Mouse (Mus musculus) liver, embryonic 16.5 days (tissue): ENCODE data around the gene Ntng1. TPM values are rescaled to one million over a fixed set of nuclear protein-coding genes. Genes with fewer than 3 reads are reported as not detected.

Source experiments
- ATAC-seq: fragments of 200-750 bp; cut with Nextera tagmentation; 2 replicates; pipeline ENCODE4 v1.8.0; 2017; ENCODE audit warnings: low read depth, mild to moderate bottlenecking, moderate number of reproducible peaks, moderate library complexity
- H3K27ac ChIP-seq: fragments of 300-500 bp; sonication (generic); 2 replicates; pipeline ENCODE4 v1.5.1; 2014; ENCODE audit warnings: mild to moderate bottlenecking, low read length
- H3K27me3 ChIP-seq: fragments of 300-500 bp; sonication (generic); 2 replicates; pipeline ENCODE4 v1.6.1; 2014; ENCODE audit warnings: low read depth, low read length, mixed read lengths; ENCODE audit not compliant: control insufficient read depth, insufficient read depth
- H3K36me3 ChIP-seq: fragments of 300-500 bp; sonication (generic); 2 replicates; pipeline ENCODE4 v1.6.1; 2014; ENCODE audit warnings: mild to moderate bottlenecking; ENCODE audit not compliant: control insufficient read depth, insufficient read depth
- H3K4me1 ChIP-seq: fragments of 300-500 bp; sonication (generic); 2 replicates; pipeline ENCODE4 v1.6.1; 2014; ENCODE audit warnings: low read depth, low read length, mixed read lengths; ENCODE audit not compliant: control insufficient read depth
- H3K4me2 ChIP-seq: fragments of 300-500 bp; sonication (generic); 2 replicates; pipeline ENCODE4 v1.6.1; 2014; ENCODE audit warnings: low read depth, low read length, mixed read lengths
- H3K4me3 ChIP-seq: fragments of 300-500 bp; sonication (generic); 2 replicates; pipeline ENCODE4 v1.5.1; 2014; ENCODE audit warnings: low read depth, mild to moderate bottlenecking, low read length
- H3K9ac ChIP-seq: fragments of 300-500 bp; sonication (generic); 2 replicates; pipeline ENCODE4 v1.6.1; 2014; ENCODE audit warnings: low read depth, low read length
- H3K9me3 ChIP-seq: fragments of 300-500 bp; sonication (generic); replicated peaks from 2 replicates; pipeline ENCODE4 v1.6.1; 2016; ENCODE audit warnings: low read length; ENCODE audit not compliant: control insufficient read depth
- WGBS: fragments of 180-500 bp; shearing (Covaris S2); extraction: QIAGEN DNeasy Blood & Tissue Kit; methylation state at CpG from one replicate; pipeline ENCODE4 v1.1.7; 2014; ENCODE audit not compliant: insufficient replicate concordance; 5-methylcytosine and 5-hydroxymethylcytosine counted together
- polyA plus RNA-seq: library from polyadenylated mRNA; unstranded; fragments of >200 nt; fragmentation: Nextera tagmentation; extraction: Ambion mirVana; gene quantifications from 2 replicates; pipeline ENCODE4 v1.2.1, GENCODE M21; 2015

Ntng1 gene
- polyA plus RNA-seq, 1 experiment from 2014 or later: 0.04 TPM

GRCm38 (mm10) chr3:110132289-110132688 lies 11.5 kb downstream of the Ntng1 start:
- Histone ChIP-seq H3K27me3 (no peaks in the 10 kb centered on the region), H3K9me3 (no peaks in the 10 kb centered on the region), H3K4me1 (no peaks in the 10 kb centered on the region), H3K36me3 (no peaks in the 10 kb centered on the region), H3K27ac (no peak overlapping the region), H3K9ac (no peak overlapping the region), H3K4me2 (no peak overlapping the region), H3K4me3 (no peak overlapping the region)
- WGBS: 75% methylated on average over 8 of the region's 8 CpGs
- no peak for ATAC-seq

GRCm38 (mm10) chr3:110131043-110131891 lies 12.5 kb downstream of the Ntng1 start:
- no peaks in the 10 kb centered on the region for H3K27me3 ChIP-seq
- WGBS: 57% methylated on average over 18 of the region's 18 CpGs
- ATAC-seq: no peak
- H3K9me3 ChIP-seq: no peaks in the 10 kb centered on the region
- H3K36me3 ChIP-seq: no peaks in the 10 kb centered on the region
- H3K9ac ChIP-seq: no peak overlapping the region
- no peak overlapping the region for H3K27ac ChIP-seq
- H3K4me2 ChIP-seq: no peak overlapping the region
- no peak overlapping the region for H3K4me3 ChIP-seq
- H3K4me1 ChIP-seq: no peaks in the 10 kb centered on the region

- Histone ChIP-seq H3K27ac (no peak overlapping the region), H3K36me3 (no peaks in the 10 kb centered on the region), H3K4me1 (no peaks in the 10 kb centered on the region), H3K27me3 (no peaks in the 10 kb centered on the region), H3K4me2 (no peak overlapping the region), H3K4me3 (no peak overlapping the region), H3K9ac (no peak overlapping the region), H3K9me3 (no peaks in the 10 kb centered on the region)
- 48% methylated on average over 6 of the region's 6 CpGs for WGBS
- ATAC-seq: no peak
Measured at GRCm38 (mm10) chr3:110129607-110130006, 14.2 kb downstream of the Ntng1 start.

GRCm38 (mm10) chr3:110105982-110106381 lies 37.8 kb downstream of the Ntng1 start:
- Histone ChIP-seq H3K27ac (no peak overlapping the region), H3K4me1 (no peaks in the 10 kb centered on the region), H3K4me3 (no peak overlapping the region), H3K4me2 (no peak overlapping the region), H3K9me3 (no peaks in the 10 kb centered on the region), H3K27me3 (no peaks in the 10 kb centered on the region), H3K36me3 (no peaks in the 10 kb centered on the region), H3K9ac (no peak overlapping the region)
- no peak for ATAC-seq
- 35% methylated on average over 2 of the region's 2 CpGs for WGBS

GRCm38 (mm10) chr3:110094407-110094806 lies 49.4 kb downstream of the Ntng1 start:
- no peak overlapping the region for H3K4me2 ChIP-seq
- no peaks in the 10 kb centered on the region for H3K9me3 ChIP-seq
- no peak overlapping the region for H3K4me3 ChIP-seq
- no peak overlapping the region for H3K9ac ChIP-seq
- H3K36me3 ChIP-seq: no peaks in the 10 kb centered on the region
- ATAC-seq: no peak
- H3K27me3 ChIP-seq: no peaks in the 10 kb centered on the region
- H3K4me1 ChIP-seq: no peaks in the 10 kb centered on the region
- H3K27ac ChIP-seq: no peak overlapping the region
- WGBS: 60% methylated on average over 2 of the region's 2 CpGs

GRCm38 (mm10) chr3:110094003-110094402 lies 49.8 kb downstream of the Ntng1 start:
- ATAC-seq: no peak
- Histone ChIP-seq H3K27me3 (no peaks in the 10 kb centered on the region), H3K36me3 (no peaks in the 10 kb centered on the region), H3K4me1 (no peaks in the 10 kb centered on the region), H3K4me2 (no peak overlapping the region), H3K27ac (no peak overlapping the region), H3K9me3 (no peaks in the 10 kb centered on the region), H3K9ac (no peak overlapping the region), H3K4me3 (no peak overlapping the region)
- 63% methylated on average over 3 of the region's 3 CpGs for WGBS

- Histone ChIP-seq H3K4me3 (no peak overlapping the region), H3K4me2 (no peak overlapping the region), H3K27me3 (no peaks in the 10 kb centered on the region), H3K4me1 (no peaks in the 10 kb centered on the region), H3K27ac (no peak overlapping the region), H3K36me3 (no peaks in the 10 kb centered on the region), H3K9ac (no peak overlapping the region), H3K9me3 (no peaks in the 10 kb centered on the region)
- 50% methylated on average over 3 of the region's 3 CpGs for WGBS
- ATAC-seq: no peak
Measured at GRCm38 (mm10) chr3:110092521-110092920, 51.3 kb downstream of the Ntng1 start.

- ATAC-seq: no peak
- H3K36me3 ChIP-seq: no peaks in the 10 kb centered on the region
- WGBS: 65% methylated on average over 6 of the region's 6 CpGs
- no peak overlapping the region for H3K9ac ChIP-seq
- H3K4me2 ChIP-seq: no peak overlapping the region
- no peaks in the 10 kb centered on the region for H3K4me1 ChIP-seq
- H3K27me3 ChIP-seq: no peaks in the 10 kb centered on the region
- H3K27ac ChIP-seq: no peak overlapping the region
- no peaks in the 10 kb centered on the region for H3K9me3 ChIP-seq
- no peak overlapping the region for H3K4me3 ChIP-seq
Measured at GRCm38 (mm10) chr3:110087189-110087588, 56.6 kb downstream of the Ntng1 start.

- Histone ChIP-seq H3K4me2 (no peak overlapping the region), H3K4me1 (no peaks in the 10 kb centered on the region), H3K9me3 (no peaks in the 10 kb centered on the region), H3K36me3 (no peaks in the 10 kb centered on the region), H3K27me3 (no peaks in the 10 kb centered on the region), H3K9ac (no peak overlapping the region), H3K4me3 (no peak overlapping the region), H3K27ac (no peak overlapping the region)
- 40% methylated on average over 2 of the region's 2 CpGs for WGBS
- no peak for ATAC-seq
Measured at GRCm38 (mm10) chr3:110085336-110085735, 58.5 kb downstream of the Ntng1 start.
